Mouse (Mus musculus): ENCODE measurements around the gene Rchy1. TPM values are rescaled to one million over a fixed set of nuclear protein-coding genes. Genes with fewer than 3 reads are reported as not detected.

Rchy1 gene
- polyA plus RNA-seq, 1 experiment, result 48.8 TPM

DNA sequence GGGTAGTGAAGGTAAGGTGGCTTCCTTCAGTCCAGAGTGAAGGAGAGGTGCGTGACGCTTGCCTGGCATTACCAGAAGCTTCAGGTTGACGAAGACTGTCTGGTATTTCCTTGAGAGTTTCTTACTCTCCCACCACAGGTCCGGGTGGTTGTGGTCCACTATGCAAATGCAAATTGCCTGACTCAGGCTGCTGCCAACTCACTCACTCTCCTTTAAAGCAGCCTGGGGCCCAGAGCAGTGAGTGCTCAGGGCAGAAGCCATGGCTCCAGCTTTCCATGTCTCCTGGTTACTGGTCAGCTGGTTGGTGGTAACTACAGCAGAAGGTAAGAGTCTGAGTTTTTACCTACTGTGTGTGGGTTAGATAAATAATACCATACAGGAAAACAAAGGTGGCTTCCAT is 24.4 kb upstream of the Rchy1 start, which contains the start of gene Odaph:
Gene Odaph, plus strand, starts transcription at position 240 of the 400 bp plus-strand sequence.
- Histone ChIP-seq H3K4me1 (ENCODE audit: control insufficient read depth, insufficient read depth, low read length) (no peaks in the 10 kb centered on the region), H3K27ac (ENCODE audit: insufficient read depth, low read depth, low read length) (no peak within 1 kb of the TSS), H3K4me3 (ENCODE audit: insufficient read depth, low read length) (no peak within 1 kb of the TSS)
- TF ChIP-seq CTCF (IDR thresholded peaks at IDR 0.05; ENCODE audit: low read depth, low read length) (no peak), POLR2A (IDR thresholded peaks at IDR 0.05; ENCODE audit: borderline replicate concordance, low read depth, low read length) (no peak)

- Histone ChIP-seq H3K4me1 (ENCODE audit: control insufficient read depth, insufficient read depth, low read length) (no peaks in the 10 kb centered on the region), H3K27ac (ENCODE audit: insufficient read depth, low read depth, low read length) (no peak overlapping the region), H3K4me3 (ENCODE audit: insufficient read depth, low read length) (no peak overlapping the region)
- no peak for TF ChIP-seq CTCF (IDR thresholded peaks at IDR 0.05; ENCODE audit: low read depth, low read length)
- no peak for TF ChIP-seq POLR2A (IDR thresholded peaks at IDR 0.05; ENCODE audit: borderline replicate concordance, low read depth, low read length)
Observed at GRCm38 (mm10) chr5:91985721-91986120, 22.9 kb upstream of the Rchy1 start.

DNA sequence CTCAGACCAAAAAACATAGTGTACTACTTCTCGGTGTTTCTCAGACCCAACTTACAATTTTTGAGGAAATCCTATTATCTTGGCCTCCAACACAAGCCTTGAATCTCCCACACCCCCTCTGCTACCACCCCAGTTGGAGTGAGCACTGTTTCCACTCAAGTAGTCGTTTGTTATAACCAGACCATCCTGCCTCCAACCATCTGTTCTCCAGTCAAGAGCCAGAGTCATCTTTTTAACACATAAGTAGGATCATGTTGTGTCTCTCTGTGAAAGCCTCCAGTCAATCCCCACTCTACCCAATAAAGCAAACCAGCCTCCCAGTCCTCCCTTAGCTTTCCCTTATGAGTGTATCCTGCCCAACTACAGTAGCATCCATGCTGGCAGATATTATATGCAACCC is 20.6 kb upstream of the Rchy1 start:
- TF ChIP-seq POLR2A (IDR thresholded peaks at IDR 0.05; ENCODE audit: borderline replicate concordance, low read depth, low read length) (no peak), CTCF (IDR thresholded peaks at IDR 0.05; ENCODE audit: low read depth, low read length) (no peak)
- H3K4me3 ChIP-seq (ENCODE audit: insufficient read depth, low read length), result no peak overlapping the region
- no peaks in the 10 kb centered on the region for H3K4me1 ChIP-seq (ENCODE audit: control insufficient read depth, insufficient read depth, low read length)

GRCm38 (mm10) chr5:91981176-91981840 is 18.4 kb upstream of the Rchy1 start:
- no peak overlapping the region for H3K27ac ChIP-seq (ENCODE audit: insufficient read depth, low read depth, low read length)
- H3K4me1 ChIP-seq (ENCODE audit: control insufficient read depth, insufficient read depth, low read length), result no peaks in the 10 kb centered on the region
- no peak overlapping the region for H3K4me3 ChIP-seq (ENCODE audit: insufficient read depth, low read length)
- TF ChIP-seq POLR2A (IDR thresholded peaks at IDR 0.05; ENCODE audit: borderline replicate concordance, low read depth, low read length) (no peak), CTCF (IDR thresholded peaks at IDR 0.05; ENCODE audit: low read depth, low read length) (no peak)

More for the DNA sequence above, 20.6 kb upstream of the Rchy1 start:
- H3K27ac ChIP-seq (ENCODE audit: insufficient read depth, low read depth, low read length), result no peak overlapping the region

DNA sequence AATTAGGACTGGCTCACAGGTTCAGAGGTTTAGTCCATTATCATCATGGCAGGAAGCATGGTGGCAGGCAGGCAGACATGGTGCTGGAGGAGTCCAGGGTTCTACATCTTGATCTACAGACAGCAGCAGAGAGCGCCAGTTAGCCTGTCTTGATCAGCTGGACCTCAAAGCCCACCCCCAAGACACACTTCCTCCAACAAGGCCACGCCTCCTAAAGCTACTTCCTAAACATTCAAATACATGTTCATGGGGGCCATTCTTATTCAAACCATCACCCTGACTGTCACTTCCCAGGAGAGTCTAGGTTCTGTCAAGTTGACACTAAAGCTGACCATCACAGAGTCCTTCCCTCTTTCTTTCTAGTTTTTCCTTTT is 14.5 kb upstream of the Rchy1 start:
- no peak overlapping the region for H3K27ac ChIP-seq (ENCODE audit: insufficient read depth, low read depth, low read length)
- H3K4me1 ChIP-seq (ENCODE audit: control insufficient read depth, insufficient read depth, low read length), result peaks cover 3% of the 10 kb centered on the region; the same call in 1 of the 2 replicates
- TF ChIP-seq CTCF (IDR thresholded peaks at IDR 0.05; ENCODE audit: low read depth, low read length) (no peak), POLR2A (IDR thresholded peaks at IDR 0.05; ENCODE audit: borderline replicate concordance, low read depth, low read length) (no peak)
- H3K4me3 ChIP-seq (ENCODE audit: insufficient read depth, low read length), result no peak overlapping the region

DNA sequence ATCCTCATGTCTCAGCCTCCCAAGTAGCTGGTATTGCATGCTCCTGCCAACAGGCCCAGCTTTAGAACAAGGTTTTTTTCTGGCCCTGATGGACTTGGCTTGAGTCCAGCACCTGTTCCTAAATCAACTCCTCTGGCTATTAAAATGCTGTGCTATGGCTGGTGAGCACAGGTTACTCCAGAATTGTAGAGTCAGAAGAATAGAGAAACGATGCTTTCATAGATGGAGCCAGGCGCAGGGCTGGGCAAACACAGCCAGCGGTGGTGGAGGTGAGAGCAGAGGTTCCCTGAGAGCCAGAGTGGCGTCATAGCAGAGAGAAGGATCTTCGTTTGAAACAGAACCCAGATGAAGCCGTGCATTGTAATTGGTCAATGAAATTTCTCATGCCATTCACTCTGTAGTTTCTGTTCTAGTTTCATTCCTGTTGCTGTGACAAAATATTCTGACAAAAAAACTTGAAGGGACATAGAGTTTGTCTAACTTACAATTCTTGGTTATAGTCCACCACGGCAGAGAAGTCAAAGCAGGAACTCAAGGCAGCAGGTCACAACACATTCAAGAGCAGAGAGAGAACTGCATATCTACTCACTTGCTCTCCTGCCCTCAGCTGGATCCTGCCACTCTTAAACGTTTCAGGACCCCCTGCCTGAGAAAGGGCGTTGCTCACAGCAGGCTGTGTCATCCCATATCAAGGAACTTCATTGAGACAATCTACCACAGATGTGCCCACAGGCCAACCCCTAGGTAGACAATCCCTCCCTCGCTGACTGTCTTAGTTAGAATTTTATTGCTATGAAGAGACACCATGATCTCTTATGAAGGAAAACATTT is 13.9 kb upstream of the Rchy1 start:
- H3K4me1 ChIP-seq (ENCODE audit: control insufficient read depth, insufficient read depth, low read length), result peaks cover 3% of the 10 kb centered on the region; the same call in 1 of the 2 replicates
- TF ChIP-seq POLR2A (IDR thresholded peaks at IDR 0.05; ENCODE audit: borderline replicate concordance, low read depth, low read length) (no peak), CTCF (IDR thresholded peaks at IDR 0.05; ENCODE audit: low read depth, low read length) (no peak)
- no peak overlapping the region for H3K27ac ChIP-seq (ENCODE audit: insufficient read depth, low read depth, low read length)
- H3K4me3 ChIP-seq (ENCODE audit: insufficient read depth, low read length), result no peak overlapping the region

- H3K4me1 ChIP-seq (ENCODE audit: control insufficient read depth, insufficient read depth, low read length), result peaks cover 3% of the 10 kb centered on the region; the same call in 1 of the 2 replicates
- H3K4me3 ChIP-seq (ENCODE audit: insufficient read depth, low read length), result no peak overlapping the region
- no peak overlapping the region for H3K27ac ChIP-seq (ENCODE audit: insufficient read depth, low read depth, low read length)
- TF ChIP-seq POLR2A (IDR thresholded peaks at IDR 0.05; ENCODE audit: borderline replicate concordance, low read depth, low read length) (no peak), CTCF (IDR thresholded peaks at IDR 0.05; ENCODE audit: low read depth, low read length) (no peak)
Observed at GRCm38 (mm10) chr5:91975758-91976157, 12.9 kb upstream of the Rchy1 start.

DNA sequence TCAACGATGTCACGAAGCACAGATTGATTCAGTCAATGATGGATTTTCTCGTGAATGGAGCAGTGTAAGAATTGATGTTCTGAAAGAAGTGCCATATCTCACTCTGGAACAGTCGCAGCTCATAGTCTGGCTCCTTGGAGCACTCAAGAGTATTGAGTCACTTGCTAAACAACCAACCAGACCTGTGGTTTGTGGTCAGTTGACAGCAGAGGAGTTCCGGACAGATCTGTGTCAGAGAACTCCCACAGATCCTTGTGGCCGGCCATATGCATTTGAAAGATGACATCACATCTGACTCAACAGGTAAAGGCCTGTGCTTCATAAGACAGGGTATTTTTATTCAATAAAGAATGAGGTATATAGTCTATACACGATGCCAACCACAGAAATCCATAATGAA is 11.1 kb upstream of the Rchy1 start:
- Histone ChIP-seq H3K4me1 (ENCODE audit: control insufficient read depth, insufficient read depth, low read length) (peaks cover 3% of the 10 kb centered on the region; the same call in 1 of the 2 replicates), H3K4me3 (ENCODE audit: insufficient read depth, low read length) (no peak overlapping the region), H3K27ac (ENCODE audit: insufficient read depth, low read depth, low read length) (no peak overlapping the region)
- TF ChIP-seq POLR2A (IDR thresholded peaks at IDR 0.05; ENCODE audit: borderline replicate concordance, low read depth, low read length) (no peak), CTCF (IDR thresholded peaks at IDR 0.05; ENCODE audit: low read depth, low read length) (no peak)

GRCm38 (mm10) chr5:91972046-91972445 is 9.2 kb upstream of the Rchy1 start:
- Histone ChIP-seq H3K27ac (ENCODE audit: insufficient read depth, low read depth, low read length) (no peak overlapping the region), H3K4me1 (ENCODE audit: control insufficient read depth, insufficient read depth, low read length) (peaks cover 3% of the 10 kb centered on the region; the same call in 1 of the 2 replicates), H3K4me3 (ENCODE audit: insufficient read depth, low read length) (no peak overlapping the region)
- no peak for TF ChIP-seq CTCF (IDR thresholded peaks at IDR 0.05; ENCODE audit: low read depth, low read length)
- TF ChIP-seq POLR2A (IDR thresholded peaks at IDR 0.05; ENCODE audit: borderline replicate concordance, low read depth, low read length), result no peak

- H3K27ac ChIP-seq (ENCODE audit: insufficient read depth, low read depth, low read length), result peak overlapping the region; percentile 97
- TF ChIP-seq CTCF (IDR thresholded peaks at IDR 0.05; ENCODE audit: low read depth, low read length), result no peak
- TF ChIP-seq POLR2A (IDR thresholded peaks at IDR 0.05; ENCODE audit: borderline replicate concordance, low read depth, low read length), result no peak
- peaks cover 18% of the 10 kb centered on the region for H3K4me1 ChIP-seq (ENCODE audit: control insufficient read depth, insufficient read depth, low read length)
- peak overlapping the region; percentile 81 for H3K4me3 ChIP-seq (ENCODE audit: insufficient read depth, low read length)
Observed at GRCm38 (mm10) chr5:91962259-91962638, 619 bp downstream of the Rchy1 start.

Measured in bone marrow macrophage, adult 2 months (primary cell).